Mouse (Mus musculus): ENCODE data around the gene Rgs16. TPM values are rescaled to one million over a fixed set of nuclear protein-coding genes. Genes with fewer than 3 reads are reported as not detected.

The Rgs16 gene
- polyA plus RNA-seq, 1 experiment from 2014 or later: 0.34 TPM

GRCm38 (mm10) chr1:153734866-153735265 lies 5.3 kb upstream of the Rgs16 start:
- no peak for DNase-seq
- no peak overlapping the region for H3K4me2 ChIP-seq
- H3K27ac ChIP-seq (ENCODE audit: low read depth): no peak overlapping the region
- no peak for ATAC-seq (ENCODE audit: insufficient read depth)
- 45% methylated on average over 4 of the region's 4 CpGs for WGBS
- H3K36me3 ChIP-seq (ENCODE audit: insufficient read depth): no peaks in the 10 kb centered on the region
- H3K27me3 ChIP-seq (ENCODE audit: insufficient read depth, low read length): peaks cover 23% of the 10 kb centered on the region
- no peaks in the 10 kb centered on the region for H3K9me3 ChIP-seq (ENCODE audit: low read depth, low read length)
- TF ChIP-seq CTCF (IDR thresholded peaks at IDR 0.05; ENCODE audit: low read depth): no peak
- H3K9ac ChIP-seq: no peak overlapping the region
- no peak overlapping the region for H3K4me3 ChIP-seq (ENCODE audit: low read depth, low read length)
- H3K4me1 ChIP-seq (ENCODE audit: insufficient read depth): 0 out of 2 replicates have a peak, but pooled peaks cover 6% of the 10 kb centered on the region

DNA sequence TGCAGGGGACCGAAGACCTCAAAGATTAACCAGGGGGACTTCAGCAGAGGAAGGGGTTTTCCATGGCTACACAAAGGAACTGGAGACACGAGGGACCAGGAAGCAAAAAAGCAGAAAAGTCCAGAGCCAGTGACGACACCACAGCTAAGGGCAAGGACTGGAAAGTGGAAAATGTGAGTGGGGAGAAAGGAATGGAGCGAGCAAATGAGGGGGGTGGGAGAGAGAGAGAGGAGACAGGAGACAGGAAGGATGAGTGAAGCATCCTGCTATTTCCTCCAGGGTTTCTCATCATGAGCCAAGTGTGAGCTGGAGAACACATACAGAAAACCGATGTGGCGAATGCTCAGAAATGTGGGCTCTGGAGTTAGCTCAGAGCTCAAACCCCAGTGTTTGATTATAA lies 4.1 kb upstream of the Rgs16 start:
- H3K9me3 ChIP-seq (ENCODE audit: low read depth, low read length): no peaks in the 10 kb centered on the region
- no peak overlapping the region for H3K27ac ChIP-seq (ENCODE audit: low read depth)
- 46% methylated on average over 6 of the region's 6 CpGs for WGBS
- 0 out of 2 replicates have a peak, but pooled peaks cover 6% of the 10 kb centered on the region for H3K4me1 ChIP-seq (ENCODE audit: insufficient read depth)
- no peak for TF ChIP-seq CTCF (IDR thresholded peaks at IDR 0.05; ENCODE audit: low read depth)
- H3K4me2 ChIP-seq: no peak overlapping the region
- no peak for ATAC-seq (ENCODE audit: insufficient read depth)
- no peaks in the 10 kb centered on the region for H3K36me3 ChIP-seq (ENCODE audit: insufficient read depth)
- peaks cover 29% of the 10 kb centered on the region for H3K27me3 ChIP-seq (ENCODE audit: insufficient read depth, low read length)
- no peak overlapping the region for H3K4me3 ChIP-seq (ENCODE audit: low read depth, low read length)
- DNase-seq: no peak
- H3K9ac ChIP-seq: no peak overlapping the region

DNA sequence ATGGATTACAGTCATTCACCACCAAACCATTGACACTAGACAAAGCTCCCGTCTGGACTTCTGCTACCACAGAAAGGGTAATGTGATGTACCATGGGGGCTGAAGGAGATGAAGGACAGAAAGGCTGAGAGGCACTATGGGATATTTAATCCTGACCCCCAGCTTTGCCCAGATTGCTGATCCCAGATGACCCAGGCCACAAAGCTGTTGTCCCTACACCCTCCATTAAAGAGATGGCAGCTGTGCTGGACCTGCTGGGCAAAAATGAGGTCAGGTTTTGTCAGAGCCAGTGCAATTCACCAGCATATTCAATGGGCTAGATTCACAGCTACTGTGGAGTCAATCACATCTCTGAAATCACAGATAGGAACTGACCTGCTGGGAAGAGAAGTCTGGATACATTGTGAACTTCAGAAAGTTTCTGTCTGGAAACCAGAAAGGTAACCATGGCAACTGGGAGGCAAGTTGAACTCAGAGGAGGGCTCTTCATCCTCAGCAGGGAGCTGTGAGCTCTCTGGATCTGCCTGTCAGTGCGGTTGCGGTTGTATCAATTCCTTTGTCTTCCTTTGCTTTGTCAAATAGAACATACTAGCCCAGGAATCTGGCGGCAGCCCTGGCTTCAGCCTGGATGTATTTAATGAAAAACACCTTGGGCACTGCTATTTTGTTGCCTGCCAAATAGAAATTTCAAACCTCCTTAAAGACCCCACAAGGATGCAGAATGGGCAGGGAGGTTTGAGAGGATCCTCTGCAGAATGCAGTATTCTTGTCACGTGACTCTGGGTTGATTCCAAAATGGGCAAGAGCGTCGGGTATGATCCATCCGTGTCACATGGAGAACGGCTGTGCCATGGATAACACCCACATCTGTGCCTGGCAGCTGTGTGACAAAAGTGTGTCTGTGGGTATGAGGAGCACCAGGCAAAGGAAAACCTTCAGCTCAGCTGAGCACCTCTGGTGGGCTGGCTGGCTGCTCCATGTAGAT lies 2.8 kb upstream of the Rgs16 start:
- H3K4me2 ChIP-seq: no peak overlapping the region
- H3K4me1 ChIP-seq (ENCODE audit: insufficient read depth): 0 out of 2 replicates have a peak, but pooled peaks cover 6% of the 10 kb centered on the region
- no peak for ATAC-seq (ENCODE audit: insufficient read depth)
- H3K4me3 ChIP-seq (ENCODE audit: low read depth, low read length): no peak overlapping the region
- WGBS: 47% methylated on average over 9 of the region's 9 CpGs
- no peaks in the 10 kb centered on the region for H3K9me3 ChIP-seq (ENCODE audit: low read depth, low read length)
- no peak for TF ChIP-seq CTCF (IDR thresholded peaks at IDR 0.05; ENCODE audit: low read depth)
- no peak for DNase-seq
- no peaks in the 10 kb centered on the region for H3K36me3 ChIP-seq (ENCODE audit: insufficient read depth)
- no peak overlapping the region for H3K9ac ChIP-seq
- H3K27me3 ChIP-seq (ENCODE audit: insufficient read depth, low read length): peaks cover 30% of the 10 kb centered on the region
- no peak overlapping the region for H3K27ac ChIP-seq (ENCODE audit: low read depth)

- Histone ChIP-seq H3K4me3 (ENCODE audit: low read depth, low read length) (peak overlapping the region; percentile 37), H3K9me3 (ENCODE audit: low read depth, low read length) (no peaks in the 10 kb centered on the region), H3K27me3 (ENCODE audit: insufficient read depth, low read length) (peaks cover 30% of the 10 kb centered on the region), H3K4me1 (ENCODE audit: insufficient read depth) (no peaks in the 10 kb centered on the region), H3K36me3 (ENCODE audit: insufficient read depth) (no peaks in the 10 kb centered on the region), H3K27ac (ENCODE audit: low read depth) (no peak overlapping the region), H3K9ac (no peak overlapping the region), H3K4me2 (peak overlapping the region; percentile 68)
- DNase-seq: peak; percentile 22
- TF ChIP-seq CTCF (IDR thresholded peaks at IDR 0.05; ENCODE audit: low read depth): no peak
- WGBS: 17% methylated on average over 13 of the region's 13 CpGs
- no peak for ATAC-seq (ENCODE audit: insufficient read depth)
Measured at GRCm38 (mm10) chr1:153739437-153740015, 623 bp upstream of the Rgs16 start.

DNA sequence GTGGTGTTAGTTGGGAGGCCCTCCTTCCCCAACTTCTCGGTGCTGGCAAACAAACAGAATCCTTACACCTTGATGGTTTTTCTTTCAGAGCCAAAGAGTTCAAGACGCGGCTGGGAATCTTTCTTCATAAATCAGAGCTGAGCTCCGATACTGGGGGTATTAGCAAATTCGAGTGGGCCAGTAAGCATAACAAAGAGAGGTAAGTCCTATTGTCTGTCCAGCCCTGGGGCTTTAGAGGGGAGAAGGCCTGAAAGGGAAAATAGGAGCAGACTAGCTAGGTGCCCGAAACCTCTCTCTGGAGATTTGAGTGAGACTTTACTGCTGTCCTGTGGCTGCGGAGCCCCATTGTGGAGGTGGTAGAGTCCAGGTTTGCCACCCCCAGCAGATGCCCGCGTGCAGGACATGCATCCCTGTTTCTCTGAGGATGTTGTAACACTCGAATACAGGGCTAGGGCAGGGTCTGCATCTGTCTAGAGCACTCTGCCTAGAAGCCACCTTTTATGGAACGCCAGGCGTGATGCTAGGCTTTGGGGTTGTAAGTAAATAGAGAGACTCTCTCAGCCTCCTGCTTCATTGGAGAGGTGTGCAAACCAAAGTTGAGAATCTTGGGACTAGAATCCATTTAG lies 739 bp downstream of the Rgs16 start:
- Histone ChIP-seq H3K36me3 (ENCODE audit: insufficient read depth) (no peaks in the 10 kb centered on the region), H3K9me3 (ENCODE audit: low read depth, low read length) (no peaks in the 10 kb centered on the region), H3K27me3 (ENCODE audit: insufficient read depth, low read length) (peaks cover 30% of the 10 kb centered on the region), H3K27ac (ENCODE audit: low read depth) (no peak overlapping the region), H3K4me1 (ENCODE audit: insufficient read depth) (no peaks in the 10 kb centered on the region), H3K9ac (no peak overlapping the region), H3K4me2 (peak overlapping the region; percentile 68), H3K4me3 (ENCODE audit: low read depth, low read length) (peak overlapping the region; percentile 37)
- no peak for TF ChIP-seq CTCF (IDR thresholded peaks at IDR 0.05; ENCODE audit: low read depth)
- ATAC-seq (ENCODE audit: insufficient read depth): no peak
- 38% methylated on average over 12 of the region's 12 CpGs for WGBS
- no peak for DNase-seq

- Histone ChIP-seq H3K36me3 (ENCODE audit: insufficient read depth) (no peaks in the 10 kb centered on the region), H3K9me3 (ENCODE audit: low read depth, low read length) (no peaks in the 10 kb centered on the region), H3K4me1 (ENCODE audit: insufficient read depth) (no peaks in the 10 kb centered on the region), H3K4me2 (peak overlapping the region; percentile 35; the same call in 1 of the 2 replicates), H3K27ac (ENCODE audit: low read depth) (no peak overlapping the region), H3K9ac (no peak overlapping the region), H3K27me3 (ENCODE audit: insufficient read depth, low read length) (peaks cover 30% of the 10 kb centered on the region), H3K4me3 (ENCODE audit: low read depth, low read length) (no peak overlapping the region)
- WGBS: 65% methylated on average over 18 of the region's 18 CpGs
- DNase-seq (no peak), ATAC-seq (ENCODE audit: insufficient read depth) (no peak)
- no peak for TF ChIP-seq CTCF (IDR thresholded peaks at IDR 0.05; ENCODE audit: low read depth)
Measured at GRCm38 (mm10) chr1:153741551-153742316, 1.6 kb downstream of the Rgs16 start.
